Mouse (Mus musculus): ENCODE measurements at regions not wholly inside any gene's neighbourhood (a gene's known extent, or its start where the extent isn't known, plus 50 kb on each side); places are given as distances from the start of the nearest gene placed in this dataset.
A peak's percentile ranks its signal among the peaks of the same experiment; 100 is the strongest.

GRCm38 (mm10) chr1:127015042-127015893, 184.7 kb upstream of the Nckap5 start:
- no peak for DNase-seq (ENCODE audit: low read depth in 2 of 2, low spot score in 2 of 2)

GRCm38 (mm10) chr1:127011901-127012300, 181.3 kb upstream of the Nckap5 start:
- no peak for DNase-seq (ENCODE audit: low read depth in 2 of 2, low spot score in 2 of 2)

- no peak for DNase-seq (ENCODE audit: low read depth in 2 of 2, low spot score in 2 of 2)
These were observed 179.1 kb upstream of the Nckap5 start for GRCm38 (mm10) chr1:127009699-127010098.

- no peak for DNase-seq (ENCODE audit: low read depth in 2 of 2, low spot score in 2 of 2)
These were observed 171.1 kb upstream of the Nckap5 start for GRCm38 (mm10) chr1:127001700-127002099.

GRCm38 (mm10) chr1:126993061-126993640, 162.6 kb upstream of the Nckap5 start:
- peak in 1 of 2 experiments; percentile 2 for DNase-seq (ENCODE audit: low read depth in 2 of 2, low spot score in 2 of 2)

GRCm38 (mm10) chr1:126992441-126992840, 161.8 kb upstream of the Nckap5 start:
- DNase-seq (ENCODE audit: low read depth in 2 of 2, low spot score in 2 of 2), result no peak

- no peak for DNase-seq (ENCODE audit: low read depth in 2 of 2, low spot score in 2 of 2)
These were observed 152.2 kb upstream of the Nckap5 start for GRCm38 (mm10) chr1:126982805-126983204.

- no peak for DNase-seq (ENCODE audit: low read depth in 2 of 2, low spot score in 2 of 2)
These were observed 149.7 kb upstream of the Nckap5 start for GRCm38 (mm10) chr1:126980311-126980710.

- DNase-seq (ENCODE audit: low read depth in 2 of 2, low spot score in 2 of 2), result no peak
These were observed 143.3 kb upstream of the Nckap5 start for GRCm38 (mm10) chr1:126973871-126974270.

- DNase-seq (ENCODE audit: low read depth in 2 of 2, low spot score in 2 of 2), result no peak
These were observed 141.3 kb upstream of the Nckap5 start for GRCm38 (mm10) chr1:126971777-126972421.

GRCm38 (mm10) chr1:126971118-126971517, 140.5 kb upstream of the Nckap5 start:
- no peak for DNase-seq (ENCODE audit: low read depth in 2 of 2, low spot score in 2 of 2)

- DNase-seq (ENCODE audit: low read depth in 2 of 2, low spot score in 2 of 2), result no peak
These were observed 135.8 kb upstream of the Nckap5 start for GRCm38 (mm10) chr1:126966394-126966793.

GRCm38 (mm10) chr1:126955839-126956720, 125.5 kb upstream of the Nckap5 start:
- no peak for DNase-seq (ENCODE audit: low read depth in 2 of 2, low spot score in 2 of 2)

- DNase-seq (ENCODE audit: low read depth in 2 of 2, low spot score in 2 of 2), result no peak
These were observed 117.3 kb upstream of the Nckap5 start for GRCm38 (mm10) chr1:126947860-126948259.

- DNase-seq (ENCODE audit: low read depth in 2 of 2, low spot score in 2 of 2), result no peak
These were observed 102.1 kb upstream of the Nckap5 start for GRCm38 (mm10) chr1:126932658-126933057.

GRCm38 (mm10) chr1:126931754-126932153, 101.2 kb upstream of the Nckap5 start:
- peak in 1 of 2 experiments; percentile 19 for DNase-seq (ENCODE audit: low read depth in 2 of 2, low spot score in 2 of 2)

GRCm38 (mm10) chr1:126931093-126931492, 100.5 kb upstream of the Nckap5 start:
- DNase-seq (ENCODE audit: low read depth in 2 of 2, low spot score in 2 of 2), result no peak

- DNase-seq (ENCODE audit: low read depth in 2 of 2, low spot score in 2 of 2), result no peak
These were observed 100.0 kb upstream of the Nckap5 start for GRCm38 (mm10) chr1:126930611-126931010.

- DNase-seq (ENCODE audit: low read depth in 2 of 2, low spot score in 2 of 2), result no peak
These were observed 99.1 kb upstream of the Nckap5 start for GRCm38 (mm10) chr1:126929666-126930065.

GRCm38 (mm10) chr1:126928186-126928585, 97.6 kb upstream of the Nckap5 start:
- DNase-seq (ENCODE audit: low read depth in 2 of 2, low spot score in 2 of 2), result no peak

Measured in CD8-positive naive resting alpha-beta T cell, adult 2 months (primary cell).